Mouse (Mus musculus) right cerebral cortex, postnatal 14 days (tissue): Measurements from ENCODE around the gene Slamf9.

Experiments used
- DNase-seq: peaks from one replicate; pipeline ENCODE4 v3.0.0; 2022

The Slamf9 gene

DNA sequence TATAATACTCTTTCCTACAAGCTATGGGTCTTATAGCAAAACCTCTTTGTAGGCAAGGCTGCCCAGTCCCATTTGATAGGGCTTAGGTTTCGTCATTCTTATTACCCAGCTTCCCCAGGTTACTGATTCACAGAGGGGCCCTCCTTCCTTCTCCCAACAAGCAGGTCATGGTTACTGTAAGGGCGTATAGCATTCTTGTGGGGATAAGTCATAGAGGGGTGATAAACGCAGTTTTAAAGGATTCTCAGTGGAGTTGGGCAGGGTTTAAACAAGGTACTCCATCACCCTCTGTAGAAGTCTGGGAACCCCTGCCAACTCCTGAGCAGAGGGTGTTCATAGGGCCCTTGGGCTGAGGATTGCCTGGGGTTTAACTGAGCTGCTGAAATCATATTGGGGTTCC is 12.6 kb upstream of the Slamf9 start:
- DNase-seq, result no peak

DNA sequence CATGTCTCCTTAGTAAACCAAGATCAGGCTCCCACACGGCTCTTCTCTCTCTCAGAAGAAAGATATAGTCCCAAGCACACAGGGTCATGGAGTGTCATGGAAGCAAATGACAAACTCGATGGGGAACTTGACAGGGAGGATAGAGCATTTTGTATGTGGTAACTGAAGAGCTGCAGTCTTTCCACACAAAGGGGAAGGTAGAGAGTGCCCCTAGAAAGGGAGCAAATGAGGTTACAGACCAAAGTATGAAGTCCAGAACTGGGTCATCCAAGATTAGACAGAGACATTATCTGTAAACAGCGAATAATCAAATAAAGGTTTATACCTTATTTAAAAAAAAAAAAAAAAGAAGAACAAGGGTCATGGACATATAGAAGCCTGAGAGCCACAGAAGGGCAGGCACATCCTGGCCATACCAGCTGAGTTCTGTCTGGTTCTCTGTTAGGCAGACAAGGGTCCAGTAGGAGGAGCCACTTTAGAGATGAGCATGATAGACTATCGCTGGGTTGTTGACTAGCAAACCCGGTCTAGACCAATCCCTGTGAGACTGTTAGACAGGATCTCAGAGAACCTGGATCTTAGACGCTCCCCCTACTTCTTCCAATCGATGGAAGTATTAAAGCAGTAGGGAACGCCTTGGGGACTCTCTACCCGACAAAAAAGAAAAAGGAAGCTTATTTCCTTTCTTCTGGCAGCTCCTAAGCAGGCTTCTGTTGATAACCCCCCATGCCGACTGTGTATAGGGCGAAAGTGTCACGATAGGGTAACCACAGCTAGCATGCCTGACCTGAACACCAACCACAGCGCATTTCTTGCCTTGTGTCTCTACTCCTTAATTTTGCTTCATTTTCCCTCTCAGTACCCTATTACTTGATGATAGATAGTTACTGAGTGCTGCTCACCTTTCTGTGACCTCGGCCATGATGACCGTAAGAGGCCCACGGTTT is 11.5 kb upstream of the Slamf9 start:
- no peak for DNase-seq

DNA sequence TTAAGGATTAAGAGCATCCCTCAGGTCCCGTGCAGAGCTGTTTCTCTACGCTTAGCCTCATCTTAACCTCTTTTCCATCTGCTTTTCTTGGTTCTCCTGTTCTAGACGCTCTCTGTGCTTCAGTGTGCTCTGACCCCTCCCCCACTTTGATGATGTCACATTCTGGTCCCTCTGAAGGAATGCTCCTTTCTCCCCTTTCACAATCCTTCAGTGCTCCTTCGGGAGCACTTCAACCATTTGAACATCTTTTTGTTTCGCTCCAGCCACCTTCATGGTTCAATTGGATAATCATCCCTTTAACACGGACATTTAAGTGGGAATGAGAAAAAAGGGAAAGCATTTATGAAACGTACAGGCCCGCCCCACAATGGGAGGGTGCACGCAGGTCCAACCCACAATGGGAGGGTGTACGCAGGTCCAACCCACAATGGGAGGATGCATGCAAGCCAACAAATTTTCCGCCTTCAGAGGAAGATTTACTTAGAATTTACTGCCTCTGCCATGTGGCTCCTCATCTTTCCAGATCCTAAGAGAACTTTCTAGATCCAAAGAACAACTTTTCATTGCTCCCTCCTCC is 6.8 kb upstream of the Slamf9 start:
- no peak for DNase-seq

DNA sequence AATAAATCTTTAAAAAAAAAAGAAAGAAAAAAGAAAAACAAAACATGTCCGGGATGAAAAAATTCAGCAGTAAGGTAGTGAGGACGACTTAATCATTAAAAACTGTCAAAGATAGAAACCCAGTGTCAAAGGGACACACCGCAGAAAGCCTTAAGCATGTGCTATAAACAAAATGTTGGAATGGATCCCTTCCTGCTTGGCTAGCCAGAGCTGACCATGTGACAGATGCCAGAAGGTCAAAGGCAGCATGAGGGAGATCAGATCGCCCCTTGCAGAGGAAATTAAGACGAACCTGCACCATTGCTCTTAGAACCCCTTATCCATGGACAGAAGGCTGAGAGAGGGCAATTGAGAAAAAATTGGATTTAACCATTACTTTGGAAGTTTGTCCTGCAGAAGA is 5.8 kb upstream of the Slamf9 start:
- DNase-seq, result no peak

DNA sequence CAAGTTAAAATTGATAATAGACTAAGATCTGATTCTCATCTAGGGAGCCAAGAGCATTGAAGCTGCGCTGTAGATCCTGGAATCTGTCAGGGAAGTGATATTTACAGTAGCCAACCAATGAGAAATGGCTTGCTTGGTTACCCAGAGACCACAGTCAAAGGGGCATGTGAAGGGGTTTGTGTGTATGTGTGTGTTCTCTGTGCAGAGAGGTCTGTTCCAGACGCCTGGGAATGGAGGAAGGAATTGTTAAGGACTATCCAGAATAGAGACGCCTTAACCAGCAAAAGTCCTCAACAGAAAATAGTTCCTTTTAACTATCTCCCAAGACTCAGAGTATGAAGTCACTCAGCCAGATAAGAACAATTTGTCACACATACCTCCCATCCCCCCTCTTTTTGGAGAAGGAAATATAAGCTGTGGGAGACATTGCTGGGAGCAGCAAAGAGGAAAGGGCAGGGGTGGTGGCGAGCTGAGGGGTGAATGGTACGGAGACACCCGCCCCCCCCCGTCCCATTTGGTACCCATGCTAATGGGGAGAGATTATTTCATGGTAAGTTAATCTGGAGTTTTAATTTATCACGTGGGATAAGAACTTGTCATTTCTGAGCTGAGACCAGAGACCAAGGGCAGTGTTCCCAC is 5.2 kb upstream of the Slamf9 start:
- no peak for DNase-seq

DNA sequence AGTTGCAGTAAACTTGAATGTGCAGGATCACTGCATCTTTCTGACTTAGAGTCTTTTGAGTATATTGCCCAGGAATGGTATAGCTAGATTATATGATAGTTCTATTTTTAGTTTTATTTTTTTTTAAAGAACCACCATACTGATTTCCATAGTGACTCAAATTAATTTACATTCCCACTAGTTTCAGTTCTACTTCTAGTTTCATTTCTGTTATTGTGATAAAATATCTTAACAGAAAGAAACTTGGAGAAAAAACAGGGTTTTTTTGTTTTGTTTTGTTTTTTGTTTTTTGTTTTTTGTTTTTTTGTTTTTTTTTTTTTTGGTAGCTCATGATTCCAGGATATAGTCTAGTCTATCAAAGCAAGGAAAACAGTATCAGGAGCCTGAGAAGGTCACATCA is 2.2 kb upstream of the Slamf9 start:
- DNase-seq, result no peak

DNA sequence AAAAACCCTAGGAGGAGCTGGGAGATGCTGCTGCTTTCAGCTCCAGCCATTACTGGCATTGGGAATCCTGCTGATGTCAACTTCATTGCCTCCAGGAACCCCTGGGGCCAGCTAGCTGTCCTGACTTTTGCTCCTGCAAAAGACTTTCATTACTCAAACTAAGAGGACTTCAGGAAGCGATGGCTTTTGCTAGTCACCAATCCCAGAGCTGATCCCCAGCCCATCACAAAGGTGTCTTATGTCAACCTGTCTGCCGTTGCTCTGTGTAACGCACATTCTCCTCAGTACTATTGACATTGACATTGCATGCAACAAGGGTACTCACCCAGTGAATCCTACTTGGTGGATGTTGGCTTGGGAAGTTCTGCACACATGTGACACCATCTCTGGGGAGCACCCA is 962 bp upstream of the Slamf9 start:
- DNase-seq, result no peak

DNA sequence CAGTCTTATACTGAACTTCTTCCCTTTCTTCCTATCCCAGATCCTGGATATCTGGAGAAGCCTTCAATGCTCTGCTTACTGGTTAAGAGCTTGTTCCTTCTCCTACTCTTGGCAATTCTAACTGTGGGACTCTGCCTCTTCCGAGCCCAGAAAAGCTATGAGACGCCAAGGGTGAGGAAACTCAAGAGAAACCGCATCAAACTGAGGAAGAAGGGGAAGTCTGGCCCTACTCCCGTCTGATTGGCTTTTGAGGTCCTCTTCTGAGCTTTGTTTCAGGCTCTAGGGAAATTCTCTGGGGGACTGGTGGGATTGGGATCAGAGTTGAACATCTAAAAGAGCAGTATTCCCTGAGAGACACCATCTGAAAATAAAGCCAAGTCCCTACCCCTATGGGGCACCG is 2.9 kb downstream of the Slamf9 start:
- DNase-seq, result no peak

DNA sequence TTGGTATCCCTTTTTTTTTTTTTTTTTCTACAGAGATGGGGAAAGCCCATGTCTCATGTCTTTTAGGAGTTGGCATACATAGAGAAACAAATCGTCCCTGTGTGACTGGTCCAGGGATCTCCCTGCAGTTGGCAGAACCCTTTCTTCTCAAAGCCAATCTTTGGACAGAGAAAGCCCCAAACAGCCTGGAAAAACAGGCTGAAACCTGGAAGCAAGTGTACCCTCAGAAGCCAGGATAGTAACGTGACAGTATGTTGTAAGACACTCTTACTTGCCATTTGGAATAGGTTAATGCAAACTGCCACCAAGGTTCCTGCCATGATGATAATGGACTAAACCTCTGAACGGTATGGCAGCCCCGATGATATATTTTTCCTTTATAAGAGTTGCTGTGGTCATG is 5.2 kb downstream of the Slamf9 start:
- DNase-seq, result no peak

DNA sequence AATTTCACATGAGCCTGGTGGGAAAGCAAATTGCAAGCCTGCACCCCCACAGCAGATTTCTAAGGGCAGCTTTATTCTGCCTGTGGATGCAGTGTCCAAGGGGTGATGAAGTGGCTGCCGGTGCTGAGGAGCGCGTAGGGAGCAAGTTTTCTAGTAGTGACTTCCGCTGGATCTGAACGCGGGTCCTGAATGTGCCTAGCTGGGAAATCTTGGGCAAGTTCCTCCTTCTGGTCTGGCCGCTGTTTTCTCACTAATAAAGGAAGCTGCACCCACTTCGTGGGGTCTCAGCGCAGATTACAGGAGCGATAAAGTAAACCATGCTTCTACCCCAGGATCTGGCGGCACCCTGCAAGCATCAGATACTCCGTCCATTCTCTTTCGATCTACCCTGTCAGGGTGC is 6.0 kb downstream of the Slamf9 start:
- DNase-seq, result no peak

DNA sequence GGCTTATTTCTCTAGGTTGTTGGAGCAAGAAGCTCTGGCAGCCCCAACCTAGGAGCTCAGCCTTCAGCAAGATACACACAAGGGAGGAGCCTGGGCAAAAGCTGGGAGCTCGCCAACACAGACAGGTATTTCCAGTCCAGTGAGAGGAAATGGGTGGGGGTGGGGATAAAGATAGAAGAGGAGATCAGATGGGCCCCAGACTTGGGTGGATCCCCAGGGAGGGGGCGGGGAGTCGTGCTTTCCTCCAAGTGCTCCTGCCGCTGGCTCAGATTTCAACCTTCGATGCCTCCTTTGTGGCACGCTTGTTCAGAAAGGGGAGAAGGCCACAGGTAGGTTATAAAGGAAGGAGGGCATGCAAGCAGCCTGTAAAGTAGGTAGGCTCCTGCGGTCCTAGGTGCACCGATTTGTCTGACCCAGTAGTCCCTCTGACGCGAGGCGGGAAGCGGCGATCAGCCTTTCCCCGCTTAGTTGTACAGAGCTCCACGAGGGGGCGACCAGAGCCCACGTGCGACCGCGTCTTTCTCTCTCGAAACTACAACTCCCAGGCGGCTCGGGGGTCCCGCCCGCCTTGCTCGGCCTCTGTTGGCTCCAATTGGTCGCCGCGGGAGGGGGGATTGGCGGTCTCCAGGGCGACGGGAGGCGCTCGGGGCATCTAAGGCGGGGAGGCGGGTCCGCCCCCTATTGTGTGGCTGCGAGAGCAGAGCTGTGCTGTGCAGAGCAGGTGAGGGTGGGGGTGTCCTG is 6.6 kb downstream of the Slamf9 start, which contains the start of gene Igsf9:
Gene Igsf9, plus strand, starts transcription at position 249 of the 741 bp plus-strand sequence.
- DNase-seq, result peak; percentile 96

DNA sequence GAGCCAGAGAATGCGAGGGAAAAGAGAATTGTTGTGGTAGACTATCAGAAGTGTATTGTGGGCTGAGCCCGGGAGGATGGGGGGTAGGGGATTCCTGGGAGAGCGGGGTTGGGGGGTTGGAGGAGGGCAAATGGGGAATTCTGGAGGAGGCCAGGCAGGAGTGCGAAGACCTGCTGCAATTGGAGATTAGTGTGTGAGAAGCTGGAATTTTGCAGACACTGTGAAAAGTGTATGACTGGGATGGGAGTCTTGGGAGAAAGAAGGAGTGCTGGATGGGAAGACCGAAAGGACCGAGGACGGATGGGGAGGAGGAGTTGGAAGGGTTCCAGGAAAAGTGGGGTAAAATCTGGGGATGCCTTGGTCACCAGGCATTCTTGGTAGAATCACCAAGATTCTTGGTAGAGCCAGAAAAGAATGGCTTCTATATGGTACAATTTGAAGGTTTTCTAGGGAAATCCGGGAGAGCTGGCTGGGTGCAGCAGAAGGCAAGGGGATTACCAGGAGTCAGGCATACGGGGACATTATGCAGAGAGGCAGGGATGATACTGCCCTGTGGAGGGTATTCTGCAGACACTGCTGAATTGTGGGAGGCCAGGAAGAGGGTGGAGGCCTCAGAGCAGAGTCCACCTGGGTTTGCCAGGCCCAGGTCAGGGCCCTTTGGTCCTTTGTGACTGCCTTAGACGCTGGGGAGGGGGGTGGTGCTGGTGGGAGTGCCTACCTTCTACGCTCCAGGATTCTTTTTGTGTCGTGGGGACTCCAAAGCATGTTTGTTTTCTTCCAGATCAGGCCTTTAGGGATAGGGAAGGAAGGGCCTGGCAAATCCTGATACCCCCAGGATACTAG is 7.6 kb downstream of the Slamf9 start:
- DNase-seq, result no peak

DNA sequence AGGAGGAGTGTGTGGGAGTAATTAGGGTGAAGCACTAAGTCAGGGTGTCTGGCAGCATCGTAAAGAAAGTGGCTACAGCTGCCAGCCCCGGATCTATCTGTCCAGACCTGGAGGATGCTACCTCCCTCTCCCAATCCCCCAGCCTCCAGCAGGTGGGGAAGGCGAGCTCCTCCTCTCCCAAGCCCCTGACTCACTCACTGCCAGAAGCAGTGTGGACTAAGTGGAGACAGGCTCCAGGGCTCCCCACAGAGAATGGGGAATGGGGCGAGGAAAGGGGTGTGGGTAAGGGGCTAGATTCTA is 8.2 kb downstream of the Slamf9 start:
- DNase-seq, result no peak

DNA sequence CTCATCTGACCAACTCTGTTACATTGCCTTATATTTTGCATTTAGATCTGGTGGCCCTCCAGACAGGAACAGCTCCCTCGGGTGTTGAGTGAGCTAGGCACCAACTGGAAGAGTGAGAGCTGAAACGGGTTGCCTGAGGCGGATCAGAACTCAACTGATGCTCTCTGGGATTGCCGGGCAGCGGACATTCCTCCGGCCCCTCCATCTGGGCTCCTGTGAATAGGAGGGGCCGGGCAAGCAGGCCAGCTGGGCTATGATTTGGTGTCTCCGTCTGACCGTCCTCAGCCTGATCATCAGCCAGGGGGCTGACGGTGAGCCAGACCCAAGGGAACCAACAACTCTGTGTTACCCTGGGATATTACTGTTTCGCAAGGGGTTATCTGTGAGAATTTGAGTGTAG is 9.1 kb downstream of the Slamf9 start:
- DNase-seq, result no peak

DNA sequence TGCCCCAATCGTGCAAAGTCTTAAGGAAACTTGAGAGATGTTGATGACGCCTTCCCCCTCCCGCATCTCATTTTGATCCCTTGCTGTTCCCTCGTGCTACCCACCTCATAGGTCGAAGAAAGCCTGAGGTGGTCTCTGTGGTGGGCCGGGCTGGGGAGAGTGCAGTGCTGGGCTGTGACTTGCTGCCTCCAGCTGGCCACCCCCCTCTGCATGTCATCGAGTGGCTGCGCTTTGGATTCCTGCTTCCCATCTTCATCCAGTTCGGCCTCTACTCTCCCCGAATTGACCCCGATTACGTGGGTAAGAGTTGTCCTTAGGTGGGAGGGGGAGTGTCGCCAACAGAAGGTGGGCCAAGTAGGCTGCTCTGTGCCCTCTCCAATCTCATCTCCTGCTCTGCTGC is 9.5 kb downstream of the Slamf9 start:
- DNase-seq, result no peak

DNA sequence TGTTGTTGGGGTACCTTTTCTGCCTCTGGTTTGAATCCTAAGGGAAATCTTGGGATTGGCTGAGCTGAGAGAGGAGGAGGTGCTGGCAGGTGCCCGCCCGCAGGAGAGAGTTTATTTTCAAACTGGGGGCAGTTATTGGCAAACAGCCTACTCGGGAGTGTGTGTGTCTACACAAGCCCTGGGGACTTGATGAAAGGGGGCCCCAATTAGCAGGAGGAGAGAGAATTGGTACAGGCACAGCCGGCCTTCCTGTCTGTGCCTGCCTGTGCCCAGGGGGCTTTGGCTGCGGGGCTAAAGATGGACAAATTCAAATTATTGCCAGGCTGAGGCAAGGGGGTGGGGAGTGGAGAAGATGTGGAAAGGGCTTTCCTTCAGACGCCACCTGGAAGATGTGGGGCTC is 10.7 kb downstream of the Slamf9 start:
- DNase-seq, result no peak

DNA sequence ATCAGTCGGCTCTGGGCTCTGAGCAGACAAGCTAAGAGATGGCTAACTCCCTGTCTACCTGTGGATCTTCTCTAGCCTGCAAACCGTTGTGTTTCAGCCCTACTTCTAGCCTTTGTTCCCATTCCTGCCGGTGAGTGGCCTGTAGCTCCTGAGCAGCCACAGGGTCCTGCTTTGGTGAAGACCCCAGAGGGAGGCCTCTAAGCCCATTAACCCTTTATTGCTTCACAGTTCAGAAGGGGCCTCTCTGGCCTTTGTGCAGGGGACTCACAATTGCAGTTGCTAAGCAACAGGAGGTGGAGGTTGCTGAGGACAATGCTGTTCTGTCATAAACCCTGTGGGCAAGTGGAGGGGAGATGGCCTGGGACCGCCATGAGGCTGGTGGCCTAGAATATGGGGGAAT is 11.1 kb downstream of the Slamf9 start:
- DNase-seq, result no peak

DNA sequence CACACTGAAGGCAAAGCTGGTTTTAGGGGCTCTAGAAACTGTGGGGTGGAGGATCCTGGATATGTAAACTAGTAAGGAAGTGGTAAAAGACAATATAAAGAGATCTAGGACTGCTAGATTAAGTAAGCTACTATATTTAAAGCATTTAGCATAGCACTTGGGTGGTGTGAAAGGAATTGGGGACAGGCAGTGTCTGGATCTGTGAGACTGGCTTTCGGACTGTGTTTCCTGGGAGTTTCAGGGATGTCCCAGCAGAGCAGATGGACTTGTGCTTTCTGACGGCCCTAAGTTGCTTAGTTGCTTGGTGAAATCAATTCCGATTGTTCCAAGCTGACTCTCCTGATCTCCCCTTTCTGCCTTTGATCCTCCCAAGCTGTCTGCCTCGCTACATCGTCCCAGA is 11.5 kb downstream of the Slamf9 start:
- no peak for DNase-seq

DNA sequence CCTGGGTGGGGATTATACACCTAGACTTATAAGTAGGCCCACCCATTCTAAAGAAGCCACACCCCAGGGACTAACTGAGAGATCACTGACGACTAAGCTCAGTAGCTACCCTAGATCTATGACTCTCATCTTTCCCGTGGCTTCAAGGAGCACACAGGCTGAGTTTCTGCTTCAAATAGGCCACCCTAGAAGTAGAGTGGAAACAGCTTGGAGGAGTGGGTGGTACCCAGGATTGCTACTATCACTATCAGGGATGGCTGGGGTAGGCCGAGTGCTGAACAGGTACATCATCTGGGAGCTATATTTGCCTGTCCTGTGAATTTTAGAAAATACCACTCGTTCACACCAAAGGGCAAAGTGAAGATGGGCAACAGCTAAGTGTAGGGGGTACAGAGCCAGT is 12.7 kb downstream of the Slamf9 start:
- no peak for DNase-seq

DNA sequence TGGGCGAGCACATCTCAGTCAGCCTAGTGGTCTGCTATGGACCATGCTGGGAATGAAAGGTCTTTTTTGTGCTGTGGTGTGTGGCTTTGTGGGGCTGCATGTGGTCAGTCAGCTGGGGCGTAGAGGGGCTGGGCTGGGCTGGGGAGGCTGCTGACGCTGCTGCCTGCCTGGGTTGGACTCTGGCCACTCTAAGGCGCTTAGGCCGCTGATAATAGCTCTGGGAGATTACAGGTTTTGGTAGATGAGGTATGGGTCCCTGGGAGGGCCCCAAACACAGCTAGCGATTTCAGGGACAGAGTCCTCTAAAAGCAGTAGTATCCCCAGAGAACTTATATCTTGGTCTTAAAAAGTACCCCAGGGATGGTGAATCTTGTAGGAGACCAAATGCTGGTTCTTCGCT is 13.7 kb downstream of the Slamf9 start:
- no peak for DNase-seq

DNA sequence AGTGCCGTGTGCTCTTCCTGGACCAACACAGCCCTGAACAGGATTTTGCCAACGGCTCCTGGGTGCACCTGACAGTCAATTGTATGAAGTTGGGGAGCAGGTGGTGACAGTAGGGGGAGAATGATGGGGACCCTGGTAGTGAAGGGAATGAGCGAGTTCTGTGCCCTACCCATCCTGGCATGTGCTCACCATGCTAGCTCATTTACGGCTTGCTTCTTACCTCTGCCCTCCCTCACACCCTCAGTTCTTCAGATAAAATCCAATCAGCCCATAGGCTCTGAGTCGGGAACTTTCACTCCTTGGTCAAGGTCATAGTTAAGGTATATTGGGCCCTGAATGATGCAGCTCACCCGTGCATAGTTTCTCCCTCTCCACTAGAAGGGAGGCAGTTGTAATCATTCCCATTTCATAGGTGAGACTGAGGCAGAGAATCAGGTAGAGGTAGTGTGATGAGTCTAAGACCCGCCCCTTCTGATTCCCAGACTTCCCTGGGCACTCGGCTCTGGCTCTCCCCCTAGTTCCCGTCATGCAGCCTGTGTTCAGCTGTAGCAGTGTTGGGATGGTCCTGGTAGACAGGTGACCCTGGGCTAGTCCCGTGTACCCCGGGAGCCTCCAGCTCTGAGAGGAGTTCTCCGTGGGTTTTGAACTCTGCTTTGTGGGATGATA is 14.6 kb downstream of the Slamf9 start:
- no peak for DNase-seq

DNA sequence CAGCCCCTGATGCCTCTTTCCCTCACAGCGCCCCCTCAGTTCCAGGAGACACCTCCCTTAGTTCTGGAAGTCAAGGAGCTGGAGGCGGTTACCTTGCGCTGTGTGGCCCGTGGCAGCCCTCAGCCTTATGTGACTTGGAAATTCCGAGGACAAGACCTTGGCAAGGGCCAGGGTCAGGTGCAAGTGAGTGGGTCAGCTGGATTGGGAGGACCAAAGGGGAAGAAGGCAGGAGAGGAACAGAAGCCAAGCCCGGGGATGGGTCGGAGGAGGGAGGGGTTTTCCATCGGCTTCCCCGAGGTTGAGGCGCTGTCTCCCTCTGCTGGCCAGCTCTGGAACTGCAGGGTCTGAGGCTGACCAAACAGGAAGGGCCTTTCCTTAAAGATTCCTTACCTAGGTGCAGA is 15.1 kb downstream of the Slamf9 start:
- DNase-seq, result peak; percentile 88
